Mouse (Mus musculus): Measurements from ENCODE around the gene Mast4.

GRCm38 (mm10) chr13:102774786-102775201, 559.5 kb downstream of the Mast4 start:
- TF ChIP-seq POLR2A (IDR thresholded peaks at IDR 0.05; ENCODE audit: control insufficient read depth, extremely low read depth, insufficient read depth, low read length, poor library complexity) (no peak), CTCF (IDR thresholded peaks at IDR 0.05; ENCODE audit: borderline replicate concordance, control insufficient read depth, extremely low read depth, insufficient read depth, low read length, poor library complexity) (no peak)

Data from thymus, adult 2 months (tissue).